Mouse (Mus musculus) cerebellum, postnatal 14 days (tissue): ENCODE data around the gene Thoc6.

Experiments used
- DNase-seq, 2 experiments: peaks; one replicate each; pipeline ENCODE4 v3.0.0; 2021; ENCODE audit warnings: mixed read lengths in 2 of 2

The Thoc6 gene

DNA sequence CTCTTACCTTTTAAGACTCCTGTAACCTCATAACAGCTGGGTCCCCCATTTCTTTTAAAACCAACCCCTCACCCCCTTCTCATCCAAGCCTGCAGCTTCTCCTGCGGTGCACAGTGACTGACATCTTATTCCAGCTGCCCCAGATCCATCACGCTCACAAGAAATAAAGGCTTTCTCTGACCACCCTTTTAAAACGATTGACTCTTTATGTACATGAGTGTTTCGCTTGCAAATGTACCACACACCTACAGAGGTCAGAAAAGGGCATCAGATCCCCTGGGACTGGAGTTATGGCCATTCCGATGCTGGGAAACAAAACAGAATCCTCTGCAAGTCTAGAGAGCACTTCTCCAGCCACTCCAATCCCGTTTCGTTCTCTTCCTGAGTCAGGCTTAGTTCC is 45.9 kb downstream of the Thoc6 start:
- no peak for DNase-seq

GRCm38 (mm10) chr17:23620351-23620750 is 53.3 kb downstream of the Thoc6 start:
- no peak for DNase-seq
